Comparison of ENCODE assay signal across 24 mouse cellular contexts in the genomic region with DNA sequence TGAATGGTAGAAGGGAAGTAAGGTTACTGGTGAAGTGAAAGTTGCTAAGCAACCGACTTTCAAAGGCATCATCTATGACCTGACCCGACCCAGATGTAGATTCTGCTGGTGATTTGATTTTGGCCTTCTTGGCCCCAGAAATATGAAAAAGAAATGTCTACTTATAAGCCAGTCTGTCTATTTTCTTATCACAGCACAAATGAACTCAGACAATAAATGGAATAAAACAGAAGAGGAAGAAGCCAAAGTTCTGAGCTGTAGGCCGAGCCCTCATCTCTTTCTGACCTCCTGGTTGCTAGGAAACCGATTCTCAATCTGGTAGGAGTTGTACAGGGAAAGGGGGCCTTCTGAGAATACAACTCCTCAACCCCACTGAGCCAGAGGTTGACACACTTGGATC. TPM values are rescaled to one million over a fixed set of nuclear protein-coding genes. Genes with fewer than 3 reads are reported as not detected.
DNase-seq lines count a peak whose midpoint lies in the region; ATAC-seq and TF ChIP-seq lines count a peak whose summit lies in the region.
"Had no signal": no experiment of that assay in that cellular context is flagged by ENCODE, and none has a peak within 500 bp of the region (broad histone marks: within the 10 kb centered on the region; RNA-seq: fewer than 3 reads in every experiment).

A gene (plus strand): TSS at position 301 of the 400 bp plus-strand sequence.

- no peak for TF ChIP-seq CTCF in midbrain, postnatal 0 days (IDR thresholded peaks at IDR 0.05)

- no peaks in the 10 kb centered on the region for H3K9me3 ChIP-seq in midbrain, postnatal 0 days (ENCODE audit: low read length)
- H3K9me3 ChIP-seq in midbrain, embryonic 15.5 days: no peaks in the 10 kb centered on the region
- H3K9me3 ChIP-seq: G1E had no signal

- no peak within 1 kb of the TSS for H3K9ac ChIP-seq in midbrain, postnatal 0 days (replicated peaks; ENCODE audit: low read length, poor library complexity, severe bottlenecking)
- H3K9ac ChIP-seq in midbrain, embryonic 15.5 days: no peak within 1 kb of the TSS

- H3K4me1 ChIP-seq in midbrain, postnatal 0 days (ENCODE audit: insufficient read depth, low read length): no peaks in the 10 kb centered on the region; the same call in 1 of the 2 replicates
- H3K4me1 ChIP-seq in midbrain, embryonic 15.5 days: no peaks in the 10 kb centered on the region

- 0 out of 2 replicates have a peak within 1 kb of the TSS, but pooled peaks have one; percentile 26 for H3K27ac ChIP-seq in midbrain, postnatal 0 days (ENCODE audit: low read depth, low read length)
- H3K27ac ChIP-seq in midbrain, embryonic 15.5 days: no peak within 1 kb of the TSS

- no peak within 1 kb of the TSS for H3K4me3 ChIP-seq in midbrain, postnatal 0 days (ENCODE audit: low read depth, low read length)
- no peak within 1 kb of the TSS for H3K4me3 ChIP-seq in midbrain, embryonic 15.5 days

- no peak for ATAC-seq in midbrain, postnatal 0 days (ENCODE audit: low FRiP score)
- no peak for ATAC-seq in midbrain, embryonic 15.5 days (replicated peaks)
- ATAC-seq: activated CD4-positive, CD25-positive, alpha-beta regulatory T cell, adult 4 months; CD4-positive, CD25-positive, alpha-beta regulatory T cell, adult 4 months; Patski had no signal

- H3K36me3 ChIP-seq in midbrain, postnatal 0 days (ENCODE audit: insufficient read depth, low read length): no peaks in the 10 kb centered on the region
- no peaks in the 10 kb centered on the region for H3K36me3 ChIP-seq in midbrain, embryonic 15.5 days (replicated peaks)
- H3K36me3 ChIP-seq: G1E had no signal

- no peak for DNase-seq in midbrain, postnatal 0 days (ENCODE audit: low spot score)
- DNase-seq: adrenal gland, adult 2 months; adrenal gland, adult 8-10 months; adrenal gland, postnatal 10 days; adrenal gland, postnatal 14 days; adrenal gland, postnatal 25 days; adrenal gland, postnatal 36 days; B cell, adult 2 months; cerebellum, adult 11 months; cerebellum, adult 11-12 months; cerebellum, adult 18-20 months; cerebellum, adult 2 months had no signal

- WGBS in midbrain, postnatal 0 days: 68% methylated on average over 4 of the region's 4 CpGs
- 65% methylated on average over 4 of the region's 4 CpGs for WGBS in midbrain, embryonic 15.5 days

- no peaks in the 10 kb centered on the region; the same call in 1 of the 2 replicates for H3K27me3 ChIP-seq in midbrain, postnatal 0 days (ENCODE audit: insufficient read depth, low read length)
- H3K27me3 ChIP-seq in midbrain, embryonic 15.5 days (replicated peaks): no peaks in the 10 kb centered on the region
- H3K27me3 ChIP-seq: CH12.LX, Patski had no signal

- no peak within 1 kb of the TSS for H3K4me2 ChIP-seq in midbrain, postnatal 0 days (ENCODE audit: low read depth, low read length, poor library complexity, severe bottlenecking)
- no peak within 1 kb of the TSS for H3K4me2 ChIP-seq in midbrain, embryonic 15.5 days

RNA-seq across cellular contexts. Expression of the gene that starts here (rescaled TPM):
- total RNA-seq in midbrain, postnatal 0 days (2014; rRNA removed): not detected in 2 replicates
- not detected in 2 replicates for polyA plus RNA-seq in midbrain, postnatal 0 days (2015; fragmentation: Nextera tagmentation; extraction: Ambion mirVana)
- polyA plus RNA-seq in midbrain, embryonic 15.5 days (2015; fragmentation: Nextera tagmentation; extraction: Ambion mirVana): not detected in 2 replicates
- total RNA-seq: adrenal gland, adult 18-20 months; adrenal gland, adult 2 months; adrenal gland, adult 8-10 months; adrenal gland, postnatal 10 days; adrenal gland, postnatal 14 days; adrenal gland, postnatal 25 days; adrenal gland, postnatal 36 days; adrenal gland, postnatal 4 days; CH12.LX; ES-E14; MEL had no signal
- polyA plus RNA-seq: activated CD4-positive, CD25-positive, alpha-beta regulatory T cell, adult 4 months; adrenal gland, adult 2 months; brain, embryonic 14.5 days; C2C12; CD4-positive, CD25-positive, alpha-beta regulatory T cell, adult 4 months; cerebellum, adult 2 months; G1E; Patski had no signal
